Mouse (Mus musculus): ENCODE measurements around the gene Cab39l.

GRCm38 (mm10) chr14:59551956-59552355 is 111.2 kb downstream of the Cab39l start:
- no peak for TF ChIP-seq POLR2A (IDR thresholded peaks at IDR 0.05; ENCODE audit: insufficient read depth, low read depth, low read length)
- no peak for TF ChIP-seq CTCF (IDR thresholded peaks at IDR 0.05; ENCODE audit: insufficient read depth, low read depth, low read length)

Data from olfactory bulb, adult 2 months (tissue).